Mouse (Mus musculus): ENCODE data around the gene Rpf2. TPM values are rescaled to one million over a fixed set of nuclear protein-coding genes. Genes with fewer than 3 reads are reported as not detected.

Rpf2 gene
- polyA plus RNA-seq, 1 experiment from 2014 or later = 74.7 TPM

- Histone ChIP-seq H3K27ac (no peak overlapping the region), H3K4me3 (replicated peaks) (no peak overlapping the region), H3K9me3 (no peaks in the 10 kb centered on the region), H3K36me3 (no peaks in the 10 kb centered on the region), H3K4me2 (replicated peaks) (no peak overlapping the region), H3K27me3 (replicated peaks) (no peaks in the 10 kb centered on the region), H3K4me1 (replicated peaks) (no peaks in the 10 kb centered on the region), H3K9ac (no peak overlapping the region)
- 82% methylated on average over 3 of the region's 3 CpGs for WGBS
- no peak for ATAC-seq
Measured at GRCm38 (mm10) chr10:40264920-40265319, 18.1 kb upstream of the Rpf2 start.

GRCm38 (mm10) chr10:40263691-40264090, 16.9 kb upstream of the Rpf2 start:
- ATAC-seq = no peak
- Histone ChIP-seq H3K36me3 (no peaks in the 10 kb centered on the region), H3K9me3 (no peaks in the 10 kb centered on the region), H3K4me1 (replicated peaks) (no peaks in the 10 kb centered on the region), H3K4me2 (replicated peaks) (no peak overlapping the region), H3K4me3 (replicated peaks) (no peak overlapping the region), H3K27ac (no peak overlapping the region), H3K27me3 (replicated peaks) (no peaks in the 10 kb centered on the region), H3K9ac (no peak overlapping the region)
- WGBS = 83% methylated on average over 4 of the region's 4 CpGs

GRCm38 (mm10) chr10:40262200-40262599, 15.4 kb upstream of the Rpf2 start:
- 90% methylated on average over 6 of the region's 6 CpGs for WGBS
- Histone ChIP-seq H3K4me1 (replicated peaks) (no peaks in the 10 kb centered on the region), H3K27me3 (replicated peaks) (no peaks in the 10 kb centered on the region), H3K4me3 (replicated peaks) (no peak overlapping the region), H3K27ac (no peak overlapping the region), H3K36me3 (no peaks in the 10 kb centered on the region), H3K4me2 (replicated peaks) (no peak overlapping the region), H3K9me3 (no peaks in the 10 kb centered on the region), H3K9ac (no peak overlapping the region)
- no peak for ATAC-seq

GRCm38 (mm10) chr10:40260305-40260704, 13.5 kb upstream of the Rpf2 start:
- H3K36me3 ChIP-seq = no peaks in the 10 kb centered on the region
- H3K27me3 ChIP-seq (replicated peaks) = no peaks in the 10 kb centered on the region
- no peak overlapping the region for H3K4me3 ChIP-seq (replicated peaks)
- ATAC-seq = no peak
- H3K9ac ChIP-seq = no peak overlapping the region
- no peaks in the 10 kb centered on the region for H3K9me3 ChIP-seq
- H3K4me2 ChIP-seq (replicated peaks) = no peak overlapping the region
- H3K4me1 ChIP-seq (replicated peaks) = 0 out of 2 replicates have a peak, but pooled peaks cover 3% of the 10 kb centered on the region
- 50% methylated on average over 5 of the region's 5 CpGs for WGBS
- H3K27ac ChIP-seq = no peak overlapping the region

- ATAC-seq = no peak
- H3K9me3 ChIP-seq = no peaks in the 10 kb centered on the region
- no peak overlapping the region for H3K4me3 ChIP-seq (replicated peaks)
- H3K27ac ChIP-seq = no peak overlapping the region
- H3K36me3 ChIP-seq = no peaks in the 10 kb centered on the region
- 19% methylated on average over 8 of the region's 8 CpGs for WGBS
- no peak overlapping the region for H3K4me2 ChIP-seq (replicated peaks)
- 0 out of 2 replicates have a peak, but pooled peaks cover 3% of the 10 kb centered on the region for H3K4me1 ChIP-seq (replicated peaks)
- no peaks in the 10 kb centered on the region for H3K27me3 ChIP-seq (replicated peaks)
- no peak overlapping the region for H3K9ac ChIP-seq
Measured at GRCm38 (mm10) chr10:40259542-40259941, 12.7 kb upstream of the Rpf2 start.

- no peak for ATAC-seq
- H3K9me3 ChIP-seq = no peaks in the 10 kb centered on the region
- peak overlapping the region; percentile 66 for H3K27ac ChIP-seq
- H3K4me3 ChIP-seq (replicated peaks) = no peak overlapping the region
- no peaks in the 10 kb centered on the region for H3K27me3 ChIP-seq (replicated peaks)
- no peak overlapping the region for H3K9ac ChIP-seq
- WGBS = 3% methylated on average over 5 of the region's 5 CpGs
- H3K4me1 ChIP-seq (replicated peaks) = 0 out of 2 replicates have a peak, but pooled peaks cover 3% of the 10 kb centered on the region
- H3K4me2 ChIP-seq (replicated peaks) = peak overlapping the region; percentile 67
- no peaks in the 10 kb centered on the region for H3K36me3 ChIP-seq
Measured at GRCm38 (mm10) chr10:40258976-40259375, 12.1 kb upstream of the Rpf2 start.

- peak overlapping the region; percentile 68; the same call in 1 of the 2 replicates for H3K4me3 ChIP-seq (replicated peaks)
- H3K36me3 ChIP-seq = 0 out of 2 replicates have a peak, but pooled peaks cover 2% of the 10 kb centered on the region
- WGBS = 0% methylated on average over 12 of the region's 12 CpGs
- H3K27me3 ChIP-seq (replicated peaks) = no peaks in the 10 kb centered on the region
- ATAC-seq = peak; percentile 85
- 0 out of 2 replicates have a peak, but pooled peaks cover 3% of the 10 kb centered on the region for H3K4me1 ChIP-seq (replicated peaks)
- peak overlapping the region; percentile 67 for H3K4me2 ChIP-seq (replicated peaks)
- H3K27ac ChIP-seq = peak overlapping the region; percentile 66
- no peak overlapping the region for H3K9ac ChIP-seq
- H3K9me3 ChIP-seq = no peaks in the 10 kb centered on the region
Measured at GRCm38 (mm10) chr10:40258401-40258966, 11.6 kb upstream of the Rpf2 start.

GRCm38 (mm10) chr10:40257414-40258255, 10.8 kb upstream of the Rpf2 start, which contains the start of gene Gtf3c6:
Gtf3c6 (minus strand) TSS chr10:40258108.
- Histone ChIP-seq H3K9ac (peak within 1 kb of the TSS; percentile 80), H3K9me3 (no peaks in the 10 kb centered on the region), H3K4me1 (replicated peaks) (0 out of 2 replicates have a peak, but pooled peaks cover 3% of the 10 kb centered on the region), H3K4me2 (replicated peaks) (peak within 1 kb of the TSS; percentile 67), H3K27ac (peak within 1 kb of the TSS; percentile 86), H3K27me3 (replicated peaks) (no peaks in the 10 kb centered on the region), H3K4me3 (replicated peaks) (peak within 1 kb of the TSS; percentile 68), H3K36me3 (peaks cover 10% of the 10 kb centered on the region; the same call in 1 of the 2 replicates)
- WGBS = under 1% methylated on average over 43 of the region's 43 CpGs
- ATAC-seq = peak; percentile 86

- ATAC-seq = peak; percentile 76
- H3K4me3 ChIP-seq (replicated peaks) = peak overlapping the region; percentile 68
- no peaks in the 10 kb centered on the region for H3K27me3 ChIP-seq (replicated peaks)
- 0 out of 2 replicates have a peak, but pooled peaks cover 3% of the 10 kb centered on the region for H3K4me1 ChIP-seq (replicated peaks)
- WGBS = 2% methylated on average over 5 of the region's 5 CpGs
- peak overlapping the region; percentile 67 for H3K4me2 ChIP-seq (replicated peaks)
- peaks cover 19% of the 10 kb centered on the region; the same call in 1 of the 2 replicates for H3K36me3 ChIP-seq
- H3K9ac ChIP-seq = peak overlapping the region; percentile 80
- H3K27ac ChIP-seq = peak overlapping the region; percentile 86
- H3K9me3 ChIP-seq = no peaks in the 10 kb centered on the region
Measured at GRCm38 (mm10) chr10:40256716-40257115, 9.9 kb upstream of the Rpf2 start.

- no peak overlapping the region for H3K9ac ChIP-seq
- H3K36me3 ChIP-seq = peaks cover 36% of the 10 kb centered on the region
- H3K4me1 ChIP-seq (replicated peaks) = 0 out of 2 replicates have a peak, but pooled peaks cover 3% of the 10 kb centered on the region
- H3K4me2 ChIP-seq (replicated peaks) = no peak overlapping the region
- 83% methylated on average over 6 of the region's 6 CpGs for WGBS
- H3K27ac ChIP-seq = no peak overlapping the region
- H3K9me3 ChIP-seq = no peaks in the 10 kb centered on the region
- H3K27me3 ChIP-seq (replicated peaks) = no peaks in the 10 kb centered on the region
- ATAC-seq = no peak
- H3K4me3 ChIP-seq (replicated peaks) = no peak overlapping the region
Measured at GRCm38 (mm10) chr10:40250969-40251368, 4.1 kb upstream of the Rpf2 start.

- ATAC-seq = no peak
- Histone ChIP-seq H3K36me3 (peaks cover 36% of the 10 kb centered on the region), H3K27me3 (replicated peaks) (no peaks in the 10 kb centered on the region), H3K27ac (no peak overlapping the region), H3K9me3 (no peaks in the 10 kb centered on the region), H3K4me1 (replicated peaks) (0 out of 2 replicates have a peak, but pooled peaks cover 3% of the 10 kb centered on the region), H3K4me3 (replicated peaks) (no peak overlapping the region), H3K9ac (no peak overlapping the region), H3K4me2 (replicated peaks) (no peak overlapping the region)
- WGBS = 87% methylated on average over 9 of the region's 9 CpGs
Measured at GRCm38 (mm10) chr10:40249625-40250024, 2.8 kb upstream of the Rpf2 start.

GRCm38 (mm10) chr10:40247166-40247716, 405 bp upstream of the Rpf2 start:
- Histone ChIP-seq H3K36me3 (peaks cover 28% of the 10 kb centered on the region), H3K9ac (no peak overlapping the region), H3K27ac (0 out of 2 replicates have a peak overlapping the region, but pooled peaks have one; percentile 54), H3K9me3 (no peaks in the 10 kb centered on the region), H3K27me3 (replicated peaks) (no peaks in the 10 kb centered on the region), H3K4me3 (replicated peaks) (peak overlapping the region; percentile 74), H3K4me1 (replicated peaks) (0 out of 2 replicates have a peak, but pooled peaks cover 3% of the 10 kb centered on the region), H3K4me2 (replicated peaks) (peak overlapping the region; percentile 63)
- 32% methylated on average over 11 of the region's 11 CpGs for WGBS
- ATAC-seq = peak; percentile 45
